Mouse (Mus musculus): ENCODE results near the gene Bmp7. TPM values are rescaled to one million over a fixed set of nuclear protein-coding genes. Genes with fewer than 3 reads are reported as not detected.

Gene Bmp7
- total RNA-seq (2015): 0.43 TPM in 1 of 2 replicates, not detected in the other
- total RNA-seq (2017): 0.04 and 0.37 TPM in 2 replicates

GRCm38 (mm10) chr2:172940003-172940798 is at the start of gene Bmp7:
Bmp7 (minus strand) TSS chr2:172940321.
- ATAC-seq (ENCODE audit: poor library complexity, severe bottlenecking): peak; percentile 30; the same call in 1 of the 2 replicates

DNA sequence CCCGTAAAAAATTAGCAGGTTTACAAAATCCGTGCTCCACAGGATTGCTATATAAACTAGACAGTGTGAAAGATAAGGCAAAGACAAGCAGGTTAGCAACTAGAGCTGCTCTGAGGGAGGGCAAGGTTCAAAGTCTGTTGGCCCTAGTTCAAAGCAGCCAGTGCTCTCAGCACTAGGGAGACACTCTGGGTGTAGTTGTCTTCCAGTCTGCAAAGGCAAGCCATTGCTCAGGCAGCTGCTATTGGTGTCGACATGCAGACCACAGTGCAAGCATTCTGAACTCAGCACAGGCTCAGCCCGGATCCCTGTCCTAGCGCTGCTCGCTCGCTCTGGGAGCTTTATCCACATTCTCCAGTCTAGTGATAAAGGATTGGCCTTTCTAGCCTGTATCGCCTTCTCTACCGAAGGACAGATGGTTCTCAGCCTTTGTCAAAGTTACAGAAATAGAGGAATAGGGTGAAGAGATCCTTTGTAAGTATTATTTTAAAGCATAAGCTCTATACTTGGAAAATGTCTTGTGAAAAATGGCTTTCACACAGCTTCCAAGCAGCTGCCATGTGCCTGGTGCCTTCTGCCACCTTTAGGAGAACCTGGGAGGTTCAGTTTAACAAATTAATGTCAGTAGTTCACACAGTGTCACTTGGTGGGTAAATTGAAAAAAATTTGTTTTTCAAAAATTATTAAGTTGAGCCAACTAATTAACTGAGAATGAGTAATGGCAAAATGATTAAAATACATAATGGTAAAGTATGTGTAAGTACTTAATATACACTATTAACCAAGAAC is 42.8 kb upstream of the Bmp7 start:
- no peak for ATAC-seq (ENCODE audit: poor library complexity, severe bottlenecking)

DNA sequence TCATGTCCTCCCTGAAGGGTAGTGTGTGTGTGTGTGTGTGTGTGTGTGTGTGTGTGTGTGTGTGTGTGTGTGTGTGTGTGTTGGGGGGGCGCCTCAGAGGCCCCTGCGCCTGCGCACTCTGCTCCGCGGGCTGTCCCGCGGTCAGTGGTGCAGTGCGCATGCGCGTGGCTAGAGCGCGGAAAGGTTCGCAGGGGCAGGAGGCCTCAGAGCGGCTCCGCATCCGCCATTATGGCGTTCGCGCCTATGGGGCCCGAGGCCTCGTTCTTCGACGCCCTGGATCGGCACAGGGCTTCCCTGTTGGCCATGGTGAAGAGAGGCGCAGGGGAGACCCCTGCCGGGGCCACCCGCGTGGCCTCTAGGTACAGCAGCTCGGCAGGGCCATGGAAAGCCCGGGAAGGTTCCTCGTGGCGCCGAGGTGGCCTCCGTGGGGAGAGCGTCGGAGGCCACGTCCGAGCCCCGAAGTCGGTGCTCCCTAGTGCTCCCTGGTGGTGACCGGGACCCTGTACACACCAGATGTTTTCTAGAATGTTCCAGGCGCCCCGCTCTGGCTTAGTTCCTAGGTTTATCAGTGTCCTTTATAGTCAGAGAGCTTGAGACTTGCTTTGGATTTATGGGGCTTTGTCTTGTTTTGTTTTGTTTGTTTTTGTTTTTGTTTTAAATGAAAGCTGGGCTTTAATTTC is 39.7 kb upstream of the Bmp7 start:
- ATAC-seq (ENCODE audit: poor library complexity, severe bottlenecking): no peak

- no peak for ATAC-seq (ENCODE audit: poor library complexity, severe bottlenecking)
These were observed 38.1 kb upstream of the Bmp7 start for GRCm38 (mm10) chr2:172978131-172978633.

- ATAC-seq (ENCODE audit: poor library complexity, severe bottlenecking): peak; percentile 70
These were observed 37.4 kb upstream of the Bmp7 start, which contains the start of gene Spo11 for GRCm38 (mm10) chr2:172977409-172978130. Spo11 (plus strand) TSS chr2:172977700.

- peak; percentile 36 for ATAC-seq (ENCODE audit: poor library complexity, severe bottlenecking)
These were observed 36.6 kb upstream of the Bmp7 start for GRCm38 (mm10) chr2:172976661-172977238.

GRCm38 (mm10) chr2:172975159-172975558 is 35.0 kb upstream of the Bmp7 start:
- no peak for ATAC-seq (ENCODE audit: poor library complexity, severe bottlenecking)

GRCm38 (mm10) chr2:172974701-172975100 is 34.6 kb upstream of the Bmp7 start:
- ATAC-seq (ENCODE audit: poor library complexity, severe bottlenecking): no peak

- ATAC-seq (ENCODE audit: poor library complexity, severe bottlenecking): no peak
These were observed 33.9 kb upstream of the Bmp7 start for GRCm38 (mm10) chr2:172973806-172974565.

- ATAC-seq (ENCODE audit: poor library complexity, severe bottlenecking): no peak
These were observed 31.7 kb upstream of the Bmp7 start for GRCm38 (mm10) chr2:172971865-172972264.

DNA sequence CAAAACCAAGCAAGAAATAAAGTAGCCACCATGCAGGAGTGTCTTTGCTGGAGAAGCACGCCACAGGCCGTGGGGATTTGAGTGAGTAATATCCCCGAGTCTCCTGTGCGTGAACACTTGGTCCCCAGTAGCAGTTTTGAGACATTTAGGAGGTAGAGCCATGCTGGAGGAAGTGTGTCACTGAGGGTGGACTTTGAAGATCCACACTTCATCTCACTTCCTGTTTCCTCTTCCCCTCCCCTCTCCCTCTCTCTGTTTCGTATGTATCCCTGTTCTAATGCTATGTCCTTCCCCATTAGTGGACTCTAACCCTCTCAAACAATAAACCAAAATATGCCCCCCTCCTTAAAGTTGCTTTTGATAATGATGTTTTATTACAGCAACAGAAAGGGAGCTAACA is 26.4 kb upstream of the Bmp7 start:
- peak; percentile 89 for ATAC-seq (ENCODE audit: poor library complexity, severe bottlenecking)

GRCm38 (mm10) chr2:172965249-172965648 is 25.1 kb upstream of the Bmp7 start:
- ATAC-seq (ENCODE audit: poor library complexity, severe bottlenecking): no peak

DNA sequence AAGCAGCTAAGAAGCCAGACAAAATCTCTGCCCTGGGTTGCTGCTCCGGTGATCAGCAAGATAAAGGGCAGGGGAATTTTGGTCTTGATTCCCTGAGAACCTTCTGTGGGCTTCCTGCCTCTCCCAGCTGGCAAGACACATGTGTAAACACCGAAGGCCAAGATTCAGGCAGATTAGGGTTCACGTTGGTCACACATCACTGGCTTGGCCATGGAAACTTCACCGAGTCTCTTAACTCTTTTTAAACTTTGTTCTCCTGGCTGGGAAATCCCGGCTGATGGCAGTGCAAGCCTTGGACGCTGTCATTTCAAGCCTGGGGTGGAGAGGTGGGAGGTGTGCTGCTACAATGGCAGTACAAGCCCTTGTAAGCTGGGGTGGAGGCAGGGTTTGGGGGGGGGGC is 21.1 kb upstream of the Bmp7 start:
- no peak for ATAC-seq (ENCODE audit: poor library complexity, severe bottlenecking)

- no peak for ATAC-seq (ENCODE audit: poor library complexity, severe bottlenecking)
These were observed 20.2 kb upstream of the Bmp7 start for GRCm38 (mm10) chr2:172960350-172960749.

- ATAC-seq (ENCODE audit: poor library complexity, severe bottlenecking): no peak
These were observed 19.1 kb upstream of the Bmp7 start for GRCm38 (mm10) chr2:172959006-172959768.

- ATAC-seq (ENCODE audit: poor library complexity, severe bottlenecking): no peak
These were observed 18.5 kb upstream of the Bmp7 start for GRCm38 (mm10) chr2:172958579-172958978.

DNA sequence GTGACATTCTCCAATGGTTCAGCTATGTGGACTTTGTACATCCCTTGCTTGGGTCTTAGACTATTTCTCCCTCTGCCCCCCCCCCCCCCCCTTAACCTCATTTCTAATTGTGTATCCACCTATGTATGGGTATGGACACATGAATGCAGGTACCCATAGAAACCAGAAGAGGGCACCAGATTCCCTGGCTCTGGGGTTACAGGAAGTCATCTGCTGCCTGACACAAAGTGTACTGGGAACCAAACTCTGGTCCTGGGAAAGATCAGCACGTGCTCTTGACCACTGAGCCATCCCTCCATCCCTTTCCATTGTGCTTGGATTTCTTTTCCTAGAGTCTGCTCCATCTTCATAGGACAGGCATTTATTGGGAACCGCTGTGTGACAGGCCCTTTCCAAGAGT is 11.9 kb upstream of the Bmp7 start:
- no peak for ATAC-seq (ENCODE audit: poor library complexity, severe bottlenecking)

GRCm38 (mm10) chr2:172950722-172951121 is 10.6 kb upstream of the Bmp7 start:
- ATAC-seq (ENCODE audit: poor library complexity, severe bottlenecking): no peak

All from megakaryocyte, adult 5-6 weeks (primary cell).